Mouse (Mus musculus) T-cell, adult 2 months (primary cell): Measurements from ENCODE around the gene Shb.

Source experiments
- DNase-seq: peaks from one replicate; pipeline ENCODE4 v3.0.0; 2022; ENCODE audit warnings: low spot score

The Shb gene

DNA sequence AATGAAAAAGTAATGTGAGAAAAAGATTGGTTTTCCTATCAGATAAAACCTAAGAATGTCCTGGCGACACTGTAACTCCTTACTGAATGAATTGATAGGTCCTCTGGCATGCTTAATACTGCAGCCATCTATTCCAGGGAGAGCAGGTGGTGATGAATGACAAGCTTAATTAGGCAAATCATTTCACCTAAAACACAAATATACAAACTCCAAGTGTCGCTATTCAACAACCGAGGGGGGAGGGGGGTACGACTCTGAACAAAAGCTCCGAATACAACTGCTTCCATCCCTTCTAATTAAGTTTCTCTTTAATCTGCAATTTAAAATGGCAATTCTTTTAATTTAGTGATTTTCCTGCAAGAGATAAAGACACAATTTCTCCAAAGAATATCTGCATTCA lies 83.3 kb downstream of the Shb start:
- no peak for DNase-seq

DNA sequence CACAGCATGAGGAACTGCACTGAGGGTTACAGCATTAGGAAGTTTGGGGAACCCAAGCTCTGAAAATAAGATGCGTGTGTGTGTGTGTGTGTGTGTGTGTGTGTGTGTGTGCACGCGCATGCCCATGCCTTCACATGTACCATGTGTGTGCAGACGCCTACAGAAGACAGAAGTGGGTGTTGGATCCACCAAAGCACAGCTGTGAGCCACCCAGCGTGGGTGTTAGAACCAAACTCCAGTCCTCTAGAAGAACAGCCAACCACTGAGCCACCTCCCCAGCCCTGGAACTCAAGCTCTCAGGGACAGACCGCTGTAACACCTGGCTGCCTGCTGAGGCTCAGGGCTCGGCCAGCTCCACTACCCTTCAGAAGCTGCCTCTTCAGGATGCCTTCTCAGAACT lies 83.8 kb downstream of the Shb start:
- no peak for DNase-seq

DNA sequence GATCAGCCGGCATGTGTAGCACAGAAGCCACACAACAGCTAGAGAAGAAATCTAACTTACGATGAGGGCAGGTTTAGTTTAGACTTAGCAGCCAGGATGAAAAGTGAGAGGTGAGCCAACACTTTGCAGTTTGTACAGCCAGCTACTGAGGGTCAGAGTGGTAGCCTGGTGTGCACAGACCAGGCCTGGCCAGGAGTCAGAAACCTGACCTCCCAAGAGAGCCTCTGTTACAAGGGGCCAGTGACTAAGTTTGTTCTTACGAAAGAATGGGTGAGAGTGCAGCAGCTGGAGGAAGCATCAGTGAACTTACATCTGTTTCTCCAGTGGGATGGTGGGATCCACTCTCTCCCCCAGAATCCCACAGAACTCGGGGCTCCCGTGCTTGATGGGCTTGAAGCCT lies 85.1 kb downstream of the Shb start:
- no peak for DNase-seq

GRCm38 (mm10) chr4:45445235-45445634 lies 87.0 kb downstream of the Shb start:
- DNase-seq = no peak

DNA sequence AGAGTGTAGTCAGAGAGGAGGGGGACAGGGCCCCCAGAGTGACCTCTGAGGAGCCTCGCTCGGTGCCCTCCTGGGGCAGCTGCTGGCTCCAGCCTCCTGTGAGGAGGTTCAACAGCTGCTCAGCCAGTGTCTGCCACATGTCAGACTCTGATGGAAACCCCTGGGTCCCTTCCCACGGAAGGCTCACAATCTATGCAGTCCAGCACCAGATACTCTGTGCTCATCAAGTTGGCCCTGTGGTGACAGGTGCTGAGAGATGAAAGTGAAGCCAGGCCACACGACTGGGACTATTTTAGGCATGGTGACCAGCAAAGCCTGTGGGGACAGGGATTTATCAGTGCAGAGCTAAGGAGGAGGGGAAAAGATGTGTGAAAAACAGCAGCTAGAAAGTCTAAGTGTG lies 87.5 kb downstream of the Shb start:
- no peak for DNase-seq

DNA sequence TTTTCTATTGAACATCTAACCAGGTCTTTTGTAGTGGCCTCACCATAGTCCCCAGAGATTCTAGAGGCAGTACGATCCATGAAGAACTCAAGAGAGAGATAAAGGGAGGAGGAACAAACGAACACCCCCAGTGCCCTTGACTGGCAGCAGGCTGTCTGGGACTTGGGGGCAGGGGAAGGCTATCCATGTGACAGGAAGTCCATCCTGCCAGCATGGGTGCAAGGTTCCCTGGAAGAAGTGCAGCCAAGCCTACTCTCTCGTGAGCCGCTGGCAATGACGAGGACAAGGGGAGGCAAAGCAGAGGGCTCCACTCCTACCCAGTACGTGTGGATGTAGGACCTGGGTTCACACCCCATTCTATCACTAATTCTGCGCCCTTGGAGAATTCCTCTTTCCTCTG lies 88.6 kb downstream of the Shb start:
- DNase-seq = no peak

DNA sequence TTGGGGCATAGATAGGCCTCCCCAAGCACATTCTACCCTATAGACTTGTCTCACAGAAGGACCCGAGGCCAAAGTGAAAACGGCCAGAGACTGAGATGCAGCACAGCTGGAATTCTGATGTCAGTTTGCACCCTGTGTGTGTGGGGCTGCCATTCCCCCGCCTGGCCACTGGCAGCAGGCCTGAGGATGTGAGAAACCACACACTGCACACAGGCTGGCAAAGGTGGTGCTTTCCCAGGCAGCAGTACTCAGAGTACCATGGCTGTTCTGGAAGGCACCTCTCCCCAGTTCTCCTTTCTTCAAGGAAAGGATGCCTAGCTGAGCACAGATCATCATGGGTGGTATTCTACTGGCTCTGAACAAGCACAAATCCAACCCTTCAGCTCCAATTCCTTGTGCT lies 90.0 kb downstream of the Shb start:
- no peak for DNase-seq

DNA sequence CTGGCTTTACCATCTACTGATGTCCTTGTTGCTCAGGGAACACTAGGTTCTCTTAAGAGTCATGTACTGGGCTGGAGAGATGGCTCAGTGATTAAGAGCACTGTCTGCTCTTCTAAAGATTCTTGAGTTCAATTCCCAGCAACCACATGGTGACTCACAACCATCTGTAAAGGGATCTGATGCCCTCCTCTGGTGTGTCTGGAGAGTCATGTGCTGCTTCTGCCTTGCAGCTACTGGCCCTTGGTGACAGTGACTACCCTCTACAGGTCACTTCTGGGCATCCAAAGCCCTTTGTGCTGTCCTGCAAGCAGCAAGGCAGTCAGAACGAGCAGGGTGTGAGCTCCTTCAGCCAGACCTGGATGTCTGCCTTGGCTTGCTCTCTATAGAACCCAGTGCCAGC lies 90.5 kb downstream of the Shb start:
- DNase-seq = no peak

GRCm38 (mm10) chr4:45439281-45439680 lies 93.0 kb downstream of the Shb start:
- DNase-seq = no peak

GRCm38 (mm10) chr4:45437010-45437409 lies 95.3 kb downstream of the Shb start:
- no peak for DNase-seq

GRCm38 (mm10) chr4:45436383-45436913 lies 95.8 kb downstream of the Shb start:
- no peak for DNase-seq

- no peak for DNase-seq
Measured at GRCm38 (mm10) chr4:45435899-45436298, 96.4 kb downstream of the Shb start.

GRCm38 (mm10) chr4:45434681-45435080 lies 97.6 kb downstream of the Shb start:
- no peak for DNase-seq

DNA sequence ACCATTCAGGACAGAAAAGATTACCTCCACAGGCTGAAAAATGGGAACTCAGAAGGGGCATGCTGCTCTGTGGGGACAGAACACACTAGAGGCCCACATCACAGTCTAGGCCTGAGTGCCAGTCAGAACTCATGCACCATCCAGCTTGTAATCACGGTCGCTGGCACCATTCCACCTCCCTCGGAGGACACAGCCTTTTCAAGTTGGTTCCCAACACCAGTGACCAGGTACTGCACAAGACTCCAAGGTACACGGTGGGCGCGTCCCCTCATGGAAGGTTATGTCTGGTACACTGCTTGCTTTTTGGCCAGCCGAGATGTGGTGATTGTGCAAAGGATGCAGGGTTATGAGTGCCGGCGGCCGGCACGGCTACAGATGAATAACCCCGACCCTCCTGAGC lies 98.2 kb downstream of the Shb start:
- DNase-seq = no peak

GRCm38 (mm10) chr4:45431806-45432205 lies 100.5 kb downstream of the Shb start:
- DNase-seq = no peak

DNA sequence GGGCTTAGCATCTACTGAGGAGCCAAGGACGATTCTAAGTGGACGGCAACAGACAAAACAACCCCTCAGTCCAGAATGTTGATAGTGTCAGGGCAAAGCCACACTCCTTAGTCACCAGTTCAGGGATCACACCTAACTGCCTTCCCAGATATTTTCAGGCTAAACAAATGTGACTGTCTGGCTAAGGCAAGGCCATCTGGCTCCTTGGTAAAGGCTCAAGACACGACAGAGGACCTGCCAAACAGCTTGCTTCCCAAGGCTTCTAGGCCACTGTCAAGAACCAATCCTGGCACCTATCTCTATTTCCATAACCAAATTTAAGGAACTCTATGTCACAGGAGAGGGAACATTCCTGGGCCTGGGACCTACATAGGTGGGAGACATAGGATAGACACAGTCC lies 101.0 kb downstream of the Shb start:
- DNase-seq = no peak

DNA sequence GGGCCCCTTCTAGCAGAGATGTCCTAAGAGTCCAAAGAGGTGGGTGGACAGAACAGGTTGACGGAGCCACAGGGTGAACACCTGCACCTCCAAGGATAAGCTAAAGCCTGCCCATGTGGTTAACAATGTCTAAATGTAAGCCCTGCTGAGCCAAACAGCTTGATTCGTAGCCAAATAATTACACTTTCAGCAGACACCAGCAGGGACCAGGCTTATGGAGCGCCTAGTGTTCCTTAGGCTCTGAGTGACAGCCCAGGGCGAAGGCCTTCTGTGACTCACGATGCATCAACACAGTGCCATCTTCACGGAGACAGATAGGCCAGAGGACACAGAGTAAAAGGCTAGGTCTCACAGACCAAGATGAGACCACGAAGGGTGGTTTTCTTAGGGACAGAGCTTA lies 102.8 kb downstream of the Shb start:
- DNase-seq = no peak

GRCm38 (mm10) chr4:45426724-45427457 lies 105.4 kb downstream of the Shb start:
- DNase-seq = no peak

DNA sequence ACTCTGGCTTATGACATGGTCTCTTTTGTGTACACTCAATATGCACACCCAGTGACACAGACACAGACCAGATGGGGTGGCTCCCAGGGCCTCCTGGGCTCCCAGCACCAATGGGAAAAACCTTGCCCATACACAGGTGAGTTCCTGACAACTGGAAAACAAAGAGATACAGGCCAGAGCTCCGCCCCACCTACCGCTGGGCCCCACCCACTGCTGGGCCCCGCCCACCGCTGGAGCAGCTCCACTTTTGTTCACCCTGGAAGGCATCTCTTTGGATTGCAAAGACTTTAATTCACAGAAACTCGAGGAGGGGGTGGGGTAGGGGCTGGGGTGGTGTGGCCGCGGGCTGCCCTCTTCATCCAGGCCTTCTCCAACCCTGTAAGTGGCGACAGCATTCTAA lies 108.9 kb downstream of the Shb start:
- no peak for DNase-seq

DNA sequence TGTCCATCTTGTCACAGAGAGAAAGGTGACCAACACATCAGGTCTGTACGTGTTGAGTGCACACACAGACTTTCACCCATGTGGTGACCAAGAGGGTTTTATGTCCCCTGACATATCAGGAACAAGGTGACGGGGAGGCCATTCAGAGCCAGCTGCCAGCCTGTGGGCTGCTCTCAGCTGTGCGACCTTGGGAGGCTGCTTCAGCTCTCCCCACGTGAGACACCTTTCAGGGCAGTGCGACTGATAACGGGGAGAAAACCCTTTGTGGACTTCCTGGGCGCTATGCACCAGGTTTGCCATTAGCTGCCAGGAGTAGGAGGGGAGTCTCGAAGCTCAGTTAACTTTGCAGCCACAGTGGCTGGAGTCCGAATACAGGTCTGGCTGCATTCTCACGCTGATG lies 109.6 kb downstream of the Shb start:
- DNase-seq = no peak

- no peak for DNase-seq
Measured at GRCm38 (mm10) chr4:45421519-45422260, 110.6 kb downstream of the Shb start.

DNA sequence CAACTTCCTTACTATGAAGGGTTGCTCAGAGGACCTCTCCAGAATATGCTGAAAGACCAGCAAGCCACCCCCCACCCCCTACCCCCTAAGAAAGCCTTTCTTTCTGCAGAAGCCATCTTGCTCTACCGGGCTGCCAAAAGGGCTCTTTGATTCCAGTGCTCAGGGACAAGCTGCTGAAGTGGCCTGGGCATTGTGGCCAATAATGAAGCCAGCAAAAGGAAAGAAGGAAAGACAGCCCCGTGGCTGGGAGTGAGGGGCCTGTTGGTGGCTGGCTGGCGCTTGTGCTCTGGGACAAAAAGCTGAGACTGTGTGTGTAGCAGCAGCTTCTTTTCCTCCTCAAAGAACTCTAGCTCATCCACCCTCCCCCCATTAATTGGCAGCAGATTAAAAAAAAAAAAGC lies 111.5 kb downstream of the Shb start:
- no peak for DNase-seq

- DNase-seq = no peak
Measured at GRCm38 (mm10) chr4:45419051-45419450, 113.2 kb downstream of the Shb start.
